Mouse (Mus musculus) spleen, adult 12 weeks (tissue): Measurements from ENCODE around the gene Grin3a.
"Not testable (repeated sequence)": the region's sequence is repeated elsewhere in the genome, so short reads cannot be mapped to it uniquely, and the experiment has no call there.

Experiments used
- DNase-seq: peaks from one replicate; pipeline ENCODE4 v3.0.0; 2022; ENCODE audit warnings: low spot score

Gene Grin3a

GRCm38 (mm10) chr4:49680171-49680875, 165.2 kb downstream of the Grin3a start:
- no peak for DNase-seq

GRCm38 (mm10) chr4:49676790-49677189, 168.8 kb downstream of the Grin3a start:
- DNase-seq = no peak

- DNase-seq = no peak
Observed at GRCm38 (mm10) chr4:49676071-49676470, 169.5 kb downstream of the Grin3a start.

- DNase-seq = no peak
Observed at GRCm38 (mm10) chr4:49664850-49665249, 180.7 kb downstream of the Grin3a start.

- DNase-seq = no peak
Observed at GRCm38 (mm10) chr4:49662231-49662630, 183.3 kb downstream of the Grin3a start.

- no peak for DNase-seq
Observed at GRCm38 (mm10) chr4:49661664-49662063, 183.9 kb downstream of the Grin3a start.

- DNase-seq = no peak
Observed at GRCm38 (mm10) chr4:49659421-49659820, 186.1 kb downstream of the Grin3a start.

- DNase-seq = no peak
Observed at GRCm38 (mm10) chr4:49639913-49640312, 205.6 kb downstream of the Grin3a start.

GRCm38 (mm10) chr4:49637821-49638220, 207.7 kb downstream of the Grin3a start:
- no peak for DNase-seq

- DNase-seq = no peak
Observed at GRCm38 (mm10) chr4:49632139-49632481, 213.4 kb downstream of the Grin3a start.

- peak; percentile 91 for DNase-seq
Observed at GRCm38 (mm10) chr4:49631319-49632138, 214.0 kb downstream of the Grin3a start, which contains the start of gene Rnf20. Rnf20 (plus strand) TSS chr4:49632006.

- no peak for DNase-seq
Observed at GRCm38 (mm10) chr4:49628941-49629340, 216.6 kb downstream of the Grin3a start.

GRCm38 (mm10) chr4:49626973-49627372, 218.6 kb downstream of the Grin3a start:
- DNase-seq = peak; percentile 57

- not testable (repeated sequence) for DNase-seq
Observed at GRCm38 (mm10) chr4:49624969-49625368, 220.6 kb downstream of the Grin3a start.

GRCm38 (mm10) chr4:49623916-49624315, 221.6 kb downstream of the Grin3a start:
- no peak for DNase-seq

GRCm38 (mm10) chr4:49622272-49622671, 223.3 kb downstream of the Grin3a start:
- DNase-seq = no peak

GRCm38 (mm10) chr4:49619861-49620260, 225.7 kb downstream of the Grin3a start:
- not testable (repeated sequence) for DNase-seq

- DNase-seq = no peak
Observed at GRCm38 (mm10) chr4:49616924-49617323, 228.6 kb downstream of the Grin3a start.
